Mouse (Mus musculus): ENCODE results near the gene Abcg4. TPM values are rescaled to one million over a fixed set of nuclear protein-coding genes. Genes with fewer than 3 reads are reported as not detected.
"Not testable (repeated sequence)": the region's sequence is repeated elsewhere in the genome, so short reads cannot be mapped to it uniquely, and the experiment has no call there.

Abcg4 gene
- polyA plus RNA-seq, 1 experiment from 2014 or later: 7.1 TPM

GRCm38 (mm10) chr9:44332918-44333638 lies 44.7 kb upstream of the Abcg4 start:
- ATAC-seq (no peak), DNase-seq (ENCODE audit: low spot score) (no peak)
- Histone ChIP-seq H3K27ac (ENCODE audit: low read depth, low read length) (no peak overlapping the region), H3K4me2 (ENCODE audit: low read length) (no peak overlapping the region), H3K9me3 (replicated peaks; ENCODE audit: control insufficient read depth, low read length) (no peaks in the 10 kb centered on the region), H3K4me3 (ENCODE audit: low read depth, low read length) (no peak overlapping the region), H3K4me1 (ENCODE audit: control insufficient read depth, insufficient read depth, low read length) (peaks cover 12% of the 10 kb centered on the region), H3K36me3 (ENCODE audit: control insufficient read depth, insufficient read depth, low read length) (peaks cover 52% of the 10 kb centered on the region), H3K9ac (ENCODE audit: low read length) (no peak overlapping the region), H3K27me3 (replicated peaks; ENCODE audit: control insufficient read depth, insufficient read depth, low read length) (no peaks in the 10 kb centered on the region)
- 95% methylated on average over 13 of the region's 13 CpGs for WGBS

- DNase-seq (ENCODE audit: low spot score) (no peak), ATAC-seq (no peak)
- H3K4me1 ChIP-seq (ENCODE audit: control insufficient read depth, insufficient read depth, low read length): peaks cover 8% of the 10 kb centered on the region
- H3K27me3 ChIP-seq (replicated peaks; ENCODE audit: control insufficient read depth, insufficient read depth, low read length): no peaks in the 10 kb centered on the region
- no peak overlapping the region for H3K4me2 ChIP-seq (ENCODE audit: low read length)
- H3K36me3 ChIP-seq (ENCODE audit: control insufficient read depth, insufficient read depth, low read length): peaks cover 39% of the 10 kb centered on the region
- WGBS: 95% methylated on average over 6 of the region's 6 CpGs
- H3K4me3 ChIP-seq (ENCODE audit: low read depth, low read length): no peak overlapping the region
- H3K9me3 ChIP-seq (replicated peaks; ENCODE audit: control insufficient read depth, low read length): no peaks in the 10 kb centered on the region
- no peak overlapping the region for H3K27ac ChIP-seq (ENCODE audit: low read depth, low read length)
- no peak overlapping the region for H3K9ac ChIP-seq (ENCODE audit: low read length)
Observed at GRCm38 (mm10) chr9:44330736-44331135, 42.3 kb upstream of the Abcg4 start.

- WGBS: 89% methylated on average over 5 of the region's 5 CpGs
- Histone ChIP-seq H3K4me1 (ENCODE audit: control insufficient read depth, insufficient read depth, low read length) (peaks cover 8% of the 10 kb centered on the region), H3K9ac (ENCODE audit: low read length) (peak overlapping the region; percentile 77), H3K27me3 (replicated peaks; ENCODE audit: control insufficient read depth, insufficient read depth, low read length) (no peaks in the 10 kb centered on the region), H3K4me3 (ENCODE audit: low read depth, low read length) (peak overlapping the region; percentile 62), H3K4me2 (ENCODE audit: low read length) (peak overlapping the region; percentile 62), H3K27ac (ENCODE audit: low read depth, low read length) (peak overlapping the region; percentile 48; the same call in 1 of the 2 replicates), H3K9me3 (replicated peaks; ENCODE audit: control insufficient read depth, low read length) (no peaks in the 10 kb centered on the region), H3K36me3 (ENCODE audit: control insufficient read depth, insufficient read depth, low read length) (peaks cover 28% of the 10 kb centered on the region)
- DNase-seq (ENCODE audit: low spot score) (no peak), ATAC-seq (no peak)
Observed at GRCm38 (mm10) chr9:44327926-44328325, 39.5 kb upstream of the Abcg4 start.

- Histone ChIP-seq H3K36me3 (ENCODE audit: control insufficient read depth, insufficient read depth, low read length) (peaks cover 20% of the 10 kb centered on the region), H3K27me3 (replicated peaks; ENCODE audit: control insufficient read depth, insufficient read depth, low read length) (no peaks in the 10 kb centered on the region), H3K9ac (ENCODE audit: low read length) (peak overlapping the region; percentile 77), H3K4me2 (ENCODE audit: low read length) (peak overlapping the region; percentile 62), H3K4me3 (ENCODE audit: low read depth, low read length) (peak overlapping the region; percentile 62), H3K27ac (ENCODE audit: low read depth, low read length) (peak overlapping the region; percentile 80), H3K4me1 (ENCODE audit: control insufficient read depth, insufficient read depth, low read length) (peaks cover 8% of the 10 kb centered on the region), H3K9me3 (replicated peaks; ENCODE audit: control insufficient read depth, low read length) (no peaks in the 10 kb centered on the region)
- DNase-seq (ENCODE audit: low spot score): peak; percentile 46
- WGBS: 0% methylated on average over 22 of the region's 22 CpGs
- ATAC-seq: peak; percentile 38
Observed at GRCm38 (mm10) chr9:44327064-44327711, 38.8 kb upstream of the Abcg4 start.

GRCm38 (mm10) chr9:44326371-44327063 lies 38.1 kb upstream of the Abcg4 start:
- H3K9ac ChIP-seq (ENCODE audit: low read length): peak overlapping the region; percentile 77
- WGBS: under 1% methylated on average over 38 of the region's 38 CpGs
- peaks cover 8% of the 10 kb centered on the region for H3K4me1 ChIP-seq (ENCODE audit: control insufficient read depth, insufficient read depth, low read length)
- H3K36me3 ChIP-seq (ENCODE audit: control insufficient read depth, insufficient read depth, low read length): peaks cover 14% of the 10 kb centered on the region
- ATAC-seq: peak; percentile 93
- H3K27me3 ChIP-seq (replicated peaks; ENCODE audit: control insufficient read depth, insufficient read depth, low read length): no peaks in the 10 kb centered on the region
- peak; percentile 90 for DNase-seq (ENCODE audit: low spot score)
- H3K4me2 ChIP-seq (ENCODE audit: low read length): peak overlapping the region; percentile 62
- peak overlapping the region; percentile 62 for H3K4me3 ChIP-seq (ENCODE audit: low read depth, low read length)
- H3K9me3 ChIP-seq (replicated peaks; ENCODE audit: control insufficient read depth, low read length): no peaks in the 10 kb centered on the region
- peak overlapping the region; percentile 80 for H3K27ac ChIP-seq (ENCODE audit: low read depth, low read length)

- H3K4me2 ChIP-seq (ENCODE audit: low read length): peak within 1 kb of the TSS; percentile 62
- ATAC-seq (peak; percentile 44), DNase-seq (ENCODE audit: low spot score) (no peak)
- no peaks in the 10 kb centered on the region for H3K27me3 ChIP-seq (replicated peaks; ENCODE audit: control insufficient read depth, insufficient read depth, low read length)
- H3K9ac ChIP-seq (ENCODE audit: low read length): peak within 1 kb of the TSS; percentile 77
- peaks cover 8% of the 10 kb centered on the region for H3K36me3 ChIP-seq (ENCODE audit: control insufficient read depth, insufficient read depth, low read length)
- peaks cover 9% of the 10 kb centered on the region for H3K4me1 ChIP-seq (ENCODE audit: control insufficient read depth, insufficient read depth, low read length)
- no peaks in the 10 kb centered on the region for H3K9me3 ChIP-seq (replicated peaks; ENCODE audit: control insufficient read depth, low read length)
- WGBS: 3% methylated on average over 12 of the region's 12 CpGs
- peak within 1 kb of the TSS; percentile 80 for H3K27ac ChIP-seq (ENCODE audit: low read depth, low read length)
- peak within 1 kb of the TSS; percentile 62 for H3K4me3 ChIP-seq (ENCODE audit: low read depth, low read length)
Observed at GRCm38 (mm10) chr9:44325768-44326370, 37.5 kb upstream of the Abcg4 start, which contains the start of gene Dpagt1. Gene Dpagt1, plus strand, starts transcription at chr9:44326019.

GRCm38 (mm10) chr9:44325032-44325767 lies 36.8 kb upstream of the Abcg4 start:
- not testable (repeated sequence) for DNase-seq (ENCODE audit: low spot score); H3K27ac ChIP-seq (ENCODE audit: low read depth, low read length); H3K27me3 ChIP-seq (replicated peaks; ENCODE audit: control insufficient read depth, insufficient read depth, low read length); H3K9ac ChIP-seq (ENCODE audit: low read length); H3K9me3 ChIP-seq (replicated peaks; ENCODE audit: control insufficient read depth, low read length); H3K4me2 ChIP-seq (ENCODE audit: low read length); H3K36me3 ChIP-seq (ENCODE audit: control insufficient read depth, insufficient read depth, low read length); ATAC-seq
- H3K4me1 ChIP-seq (ENCODE audit: control insufficient read depth, insufficient read depth, low read length): peaks cover 13% of the 10 kb centered on the region
- H3K4me3 ChIP-seq (ENCODE audit: low read depth, low read length): peak overlapping the region; percentile 62; the same call in 1 of the 2 replicates
- WGBS: 59% methylated on average over 7 of the region's 8 CpGs

- Histone ChIP-seq H3K9ac (ENCODE audit: low read length) (no peak overlapping the region), H3K27me3 (replicated peaks; ENCODE audit: control insufficient read depth, insufficient read depth, low read length) (no peaks in the 10 kb centered on the region), H3K4me3 (ENCODE audit: low read depth, low read length) (no peak overlapping the region), H3K36me3 (ENCODE audit: control insufficient read depth, insufficient read depth, low read length) (no peaks in the 10 kb centered on the region; the same call in 1 of the 2 replicates), H3K9me3 (replicated peaks; ENCODE audit: control insufficient read depth, low read length) (no peaks in the 10 kb centered on the region), H3K27ac (ENCODE audit: low read depth, low read length) (no peak overlapping the region), H3K4me1 (ENCODE audit: control insufficient read depth, insufficient read depth, low read length) (peaks cover 15% of the 10 kb centered on the region), H3K4me2 (ENCODE audit: low read length) (no peak overlapping the region)
- 81% methylated on average over 6 of the region's 6 CpGs for WGBS
- DNase-seq (ENCODE audit: low spot score): no peak
- no peak for ATAC-seq
Observed at GRCm38 (mm10) chr9:44324147-44324546, 35.7 kb upstream of the Abcg4 start.

Measured in forebrain, embryonic 14.5 days (tissue).